Mouse (Mus musculus): Measurements from ENCODE around the gene Krt33a.

DNA sequence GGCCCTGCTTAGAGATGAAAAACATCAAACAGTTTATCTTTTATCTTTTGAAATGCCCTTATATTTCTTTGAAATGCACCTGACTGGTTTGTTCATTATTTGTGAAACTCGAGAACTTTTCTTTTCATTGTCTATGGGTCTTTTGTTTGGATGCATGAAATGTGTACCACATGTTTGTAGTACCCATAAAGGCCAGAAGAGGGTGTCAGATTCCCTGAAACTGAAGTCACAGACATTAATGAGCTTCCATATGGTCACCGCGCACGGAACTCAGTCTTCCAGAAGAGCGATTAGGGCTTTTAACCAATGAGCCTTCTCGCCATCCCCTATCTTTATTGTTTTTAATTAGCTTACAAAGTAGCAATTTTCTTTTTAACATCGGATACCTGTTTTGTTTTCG, 42.9 kb upstream of the Krt33a start:
- TF ChIP-seq MAX (IDR thresholded peaks at IDR 0.05; ENCODE audit: low read length) (no peak), TBP (IDR thresholded peaks at IDR 0.05; ENCODE audit: low read depth, low read length) (no peak), POLR2A (IDR thresholded peaks at IDR 0.05; ENCODE audit: control insufficient read depth in 1 of 2, insufficient read depth in 1 of 2, low read depth in 1 of 2, low read length in 2 of 2, poor library complexity in 1 of 2) (no peak), USF2 (IDR thresholded peaks at IDR 0.05; ENCODE audit: borderline replicate concordance in 1 of 2, insufficient read depth in 1 of 2, low read depth in 1 of 2, low read length in 2 of 2) (no peak), GABPA (IDR thresholded peaks at IDR 0.05; ENCODE audit: low read depth, low read length) (no peak)
